Mouse (Mus musculus) layer of hippocampus, postnatal 36 days (tissue): ENCODE measurements at regions not wholly inside any gene's neighbourhood (a gene's known extent, or its start where the extent isn't known, plus 50 kb on each side); places are given as distances from the start of the nearest gene placed in this dataset.

Experiments used
- DNase-seq, 2 experiments: peaks; one replicate each; pipeline ENCODE4 v3.0.0; 2022

DNA sequence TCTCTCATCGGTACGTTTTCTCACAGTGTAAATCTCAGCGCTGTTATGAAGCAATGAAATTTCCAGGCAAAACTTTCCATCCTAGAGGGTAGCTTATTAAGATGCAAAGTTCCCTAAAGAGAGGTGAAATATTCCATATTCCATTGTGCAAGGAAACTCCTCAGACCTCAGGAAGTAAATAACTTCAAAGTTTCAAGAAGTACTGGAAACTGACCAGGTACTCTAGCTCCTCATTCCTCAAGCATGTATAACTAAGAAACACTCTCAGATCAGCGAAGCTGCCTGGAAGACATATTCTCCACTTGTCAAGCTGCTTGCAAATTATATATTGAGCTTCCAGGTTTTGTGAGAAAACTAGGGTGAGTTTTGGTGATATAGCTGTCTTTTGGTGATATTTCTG is 279.8 kb upstream of the Mad2l1 start:
- no peak for DNase-seq

- no peak for DNase-seq
These were observed 271.8 kb upstream of the Mad2l1 start for GRCm38 (mm10) chr6:66263429-66263828.

GRCm38 (mm10) chr6:66263918-66264317 is 271.3 kb upstream of the Mad2l1 start:
- no peak for DNase-seq

DNA sequence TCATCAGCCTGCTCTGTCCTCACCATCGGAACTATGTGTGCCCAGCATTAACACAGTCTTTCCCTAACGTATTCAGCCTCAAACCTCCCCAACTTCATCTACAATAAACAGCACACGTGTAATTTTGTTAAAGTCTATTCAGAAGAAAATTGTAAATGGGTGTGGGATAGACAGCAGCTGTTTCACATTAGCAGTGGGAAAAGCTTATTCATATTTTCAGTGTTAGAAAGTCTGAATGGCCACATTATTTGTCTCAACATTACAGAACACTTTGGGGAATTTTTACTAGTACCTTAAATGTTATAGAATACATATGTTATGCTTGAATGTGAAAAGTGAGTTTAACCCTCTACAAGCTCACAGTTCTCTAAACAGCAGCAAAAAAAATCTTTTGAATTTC is 266.8 kb upstream of the Mad2l1 start:
- DNase-seq: no peak

- no peak for DNase-seq
These were observed 263.6 kb upstream of the Mad2l1 start for GRCm38 (mm10) chr6:66271414-66272206.

DNA sequence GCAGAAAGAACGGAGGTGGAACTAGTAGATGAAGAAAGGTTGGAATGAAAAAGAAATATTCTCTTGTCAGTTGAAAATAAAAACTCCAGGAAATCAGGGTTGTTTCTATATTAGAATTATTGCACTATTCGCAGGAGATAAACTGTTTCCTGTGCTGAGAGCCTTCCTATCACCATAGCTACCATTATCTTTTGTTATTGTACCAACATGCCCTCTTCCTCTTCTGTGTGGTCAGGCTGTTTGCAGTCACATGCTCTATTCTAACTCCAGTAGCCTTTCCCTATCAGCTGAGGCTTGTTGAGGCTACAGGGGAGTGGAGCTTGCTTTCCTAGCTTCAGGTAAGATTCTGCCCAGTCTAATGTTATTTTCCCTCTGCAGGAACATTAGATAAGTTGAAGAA is 263.0 kb upstream of the Mad2l1 start:
- no peak for DNase-seq

DNA sequence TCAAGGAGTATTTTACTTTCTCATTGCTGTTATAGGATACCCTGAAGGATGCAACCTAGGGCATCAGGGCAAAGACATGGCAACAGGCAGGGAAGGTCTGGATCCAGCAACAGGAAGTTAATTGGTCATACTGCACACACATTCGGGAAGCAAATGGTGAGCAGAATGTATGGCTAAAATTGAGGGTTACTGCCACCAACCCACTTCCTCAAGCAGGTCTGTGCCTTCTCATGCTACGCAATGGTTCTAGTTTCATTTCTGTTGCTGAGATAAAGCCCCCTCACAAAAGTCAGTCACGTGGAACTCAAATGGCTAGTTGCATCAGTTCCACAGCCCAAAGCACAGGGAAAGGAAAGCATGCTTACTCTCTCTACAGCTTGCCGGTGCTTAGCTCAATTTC is 260.5 kb upstream of the Mad2l1 start:
- no peak for DNase-seq

DNA sequence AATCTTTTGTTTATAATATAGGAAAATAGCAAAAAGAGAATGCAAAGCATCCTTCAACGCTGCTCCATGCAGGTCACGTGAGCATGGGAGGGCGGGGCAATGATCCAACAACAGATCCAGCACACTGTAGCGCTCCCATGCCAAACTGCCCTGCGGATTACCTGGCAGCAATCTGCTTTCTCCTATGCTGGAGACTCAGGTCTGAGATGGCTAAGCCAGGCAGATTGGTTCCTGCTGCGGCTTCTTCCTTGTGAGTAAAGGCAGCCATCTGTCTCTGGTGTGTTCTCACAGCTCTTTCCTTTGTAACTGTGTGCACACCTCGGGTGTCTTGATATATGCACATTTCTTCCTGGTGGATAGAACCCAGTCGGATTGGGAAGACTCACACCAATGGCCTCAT is 254.5 kb upstream of the Mad2l1 start:
- no peak for DNase-seq

DNA sequence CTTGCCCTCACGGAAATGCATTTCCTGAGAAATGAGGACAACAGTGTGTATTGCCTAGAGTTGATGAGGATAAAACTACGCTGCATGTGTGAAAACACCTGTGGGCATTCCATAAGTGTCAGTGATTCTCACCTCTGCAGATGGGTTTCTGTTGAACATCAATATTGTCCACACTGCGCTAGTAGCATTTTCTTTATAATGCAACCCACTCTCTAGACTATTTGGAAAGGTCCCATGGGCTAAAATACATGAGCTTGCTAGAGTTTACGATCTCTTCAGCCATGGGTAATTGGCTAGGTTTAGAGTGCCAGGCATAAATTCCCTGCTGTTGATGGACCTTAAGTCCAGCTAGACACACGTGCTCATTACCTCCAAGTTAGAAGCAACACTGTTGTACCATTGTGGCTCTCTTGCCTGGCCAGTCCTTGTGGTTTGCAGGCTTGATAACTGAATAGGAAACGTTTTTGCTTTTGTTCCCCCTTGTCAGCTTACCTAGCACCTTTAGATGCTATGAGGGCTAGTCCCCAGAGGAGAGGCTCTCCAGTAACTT is 252.5 kb upstream of the Mad2l1 start:
- no peak for DNase-seq

GRCm38 (mm10) chr6:66283521-66283920 is 251.7 kb upstream of the Mad2l1 start:
- no peak for DNase-seq

- DNase-seq: no peak
These were observed 247.6 kb upstream of the Mad2l1 start for GRCm38 (mm10) chr6:66287607-66288006.

DNA sequence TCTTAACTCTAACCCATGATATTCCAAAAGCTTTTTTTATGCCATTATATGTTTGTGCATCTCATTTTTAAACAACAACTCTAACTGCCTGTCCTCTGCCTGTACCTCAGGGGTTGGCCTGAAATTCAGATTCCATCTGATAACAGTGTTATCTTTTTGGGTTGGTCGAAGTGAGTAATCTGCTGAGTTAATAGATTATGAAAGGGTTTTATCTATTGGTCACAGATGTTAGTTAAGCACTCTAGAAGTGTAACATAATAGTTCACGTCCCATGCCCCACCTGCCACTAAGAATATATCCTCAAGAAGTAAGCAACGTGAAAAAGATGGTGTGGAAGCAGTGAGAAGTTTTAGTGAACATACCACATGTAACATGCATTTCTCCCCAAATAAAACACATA is 246.0 kb upstream of the Mad2l1 start:
- no peak for DNase-seq

DNA sequence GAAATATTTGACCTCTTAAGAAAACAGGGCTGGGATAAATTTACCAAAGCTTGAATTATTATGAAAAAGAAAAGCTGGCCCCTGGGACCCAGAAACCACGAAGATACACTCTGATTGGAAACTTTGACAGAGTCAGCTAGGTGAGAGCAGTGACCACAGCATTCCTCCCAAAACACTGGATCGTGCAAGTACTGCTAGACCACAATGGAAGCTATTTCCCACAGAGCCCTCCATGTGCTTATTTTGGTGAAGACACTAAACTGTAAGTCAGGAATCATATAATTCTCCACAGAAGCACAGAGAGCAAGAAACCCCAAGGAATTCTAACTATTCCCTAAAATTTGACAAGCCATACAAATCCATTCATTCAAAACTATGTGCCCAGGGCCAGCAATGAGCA is 243.6 kb upstream of the Mad2l1 start:
- DNase-seq: no peak

- DNase-seq: no peak
These were observed 237.1 kb upstream of the Mad2l1 start for GRCm38 (mm10) chr6:66298056-66298455.

GRCm38 (mm10) chr6:66300189-66300588 is 235.0 kb upstream of the Mad2l1 start:
- no peak for DNase-seq

DNA sequence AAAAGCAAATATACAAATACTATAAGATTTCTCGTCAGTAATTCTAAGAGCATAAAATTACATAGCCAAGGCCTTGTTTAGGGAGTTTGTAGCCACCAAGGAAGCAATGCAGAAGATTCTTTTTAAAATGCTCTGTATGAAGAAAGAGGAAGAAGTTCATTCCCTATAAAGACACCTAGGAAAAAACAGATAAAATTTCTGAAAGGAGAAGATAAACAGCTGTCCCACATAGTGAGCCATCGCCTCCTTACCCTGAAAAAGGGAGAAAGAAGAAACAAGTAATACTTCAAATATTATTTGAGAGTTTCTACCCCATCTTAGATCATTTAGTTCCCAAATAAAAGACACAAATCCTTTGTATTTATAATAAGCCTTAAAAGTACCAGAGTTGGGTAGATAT is 190.3 kb upstream of the Mad2l1 start:
- no peak for DNase-seq

DNA sequence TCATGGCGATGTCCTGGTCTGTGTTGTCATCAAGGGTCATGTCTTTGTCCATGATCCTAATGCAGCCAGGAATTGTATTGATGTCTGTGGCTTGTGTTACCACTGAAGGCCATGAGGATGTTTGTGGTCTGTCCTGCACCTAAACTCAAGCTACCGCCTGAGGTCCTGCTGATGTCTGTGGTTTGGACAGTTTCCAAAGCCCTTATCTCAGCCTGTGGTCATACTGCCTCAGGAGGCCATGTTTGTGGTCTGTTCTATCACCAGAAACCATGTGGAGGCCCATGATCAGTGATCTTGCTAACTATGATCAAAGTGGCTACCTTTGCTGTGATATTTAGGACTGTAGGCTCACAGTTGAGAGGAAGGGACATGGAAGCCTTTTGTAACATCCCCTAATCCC is 187.8 kb upstream of the Mad2l1 start:
- DNase-seq: no peak

- no peak for DNase-seq
These were observed 174.1 kb upstream of the Mad2l1 start for GRCm38 (mm10) chr6:66361130-66361529.

DNA sequence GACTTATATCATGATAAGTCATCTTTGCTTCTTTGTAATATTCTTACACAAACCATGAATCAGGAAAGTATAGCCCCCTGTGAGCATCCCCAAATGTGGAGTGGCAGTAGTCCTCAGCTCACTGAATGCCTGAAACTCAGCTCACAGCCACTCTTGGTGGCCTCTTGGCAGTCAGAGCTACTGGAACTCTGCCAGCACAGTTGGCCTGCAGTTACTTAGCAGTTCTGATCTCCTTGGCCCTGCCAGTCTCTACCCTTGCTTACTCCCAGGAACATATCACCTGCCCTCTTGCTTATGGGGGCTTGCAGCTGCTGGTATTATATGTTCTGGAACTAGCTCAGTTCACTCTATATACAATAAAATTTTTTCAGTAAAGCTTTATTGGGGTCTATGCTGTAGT is 167.9 kb upstream of the Mad2l1 start:
- no peak for DNase-seq

- DNase-seq: no peak
These were observed 153.8 kb upstream of the Mad2l1 start for GRCm38 (mm10) chr6:66381279-66381934.

DNA sequence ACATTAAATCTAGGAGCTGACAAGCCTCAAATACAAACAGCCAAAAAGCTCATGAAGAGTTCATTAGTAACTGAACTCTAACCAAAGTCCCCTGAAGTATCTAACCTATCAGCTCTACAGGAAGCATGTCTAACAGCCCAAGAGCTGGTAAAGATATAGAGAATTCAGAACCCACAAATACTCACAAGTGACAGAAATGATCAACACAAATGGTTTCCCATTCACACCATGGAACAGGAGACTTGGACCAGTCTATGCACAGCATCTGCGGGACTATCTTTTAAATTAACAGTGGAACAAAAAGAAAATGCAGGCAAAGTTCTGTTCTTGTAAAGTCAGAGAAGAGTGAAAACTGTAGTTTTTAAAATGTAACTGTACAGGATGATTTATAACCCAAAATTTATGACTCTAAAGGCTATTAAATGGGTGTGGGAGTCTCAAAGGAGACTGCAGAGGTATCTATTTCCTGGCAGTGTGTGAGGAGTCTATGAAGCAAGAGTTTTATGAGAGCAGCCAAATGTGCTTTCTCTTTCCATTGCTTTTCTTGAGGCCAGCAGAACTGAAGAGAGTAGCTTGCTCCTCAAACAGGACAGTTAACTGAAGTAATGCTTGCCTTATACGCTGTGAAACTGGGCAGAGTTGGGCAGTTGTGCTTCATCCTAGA is 152.7 kb upstream of the Mad2l1 start:
- DNase-seq: no peak

DNA sequence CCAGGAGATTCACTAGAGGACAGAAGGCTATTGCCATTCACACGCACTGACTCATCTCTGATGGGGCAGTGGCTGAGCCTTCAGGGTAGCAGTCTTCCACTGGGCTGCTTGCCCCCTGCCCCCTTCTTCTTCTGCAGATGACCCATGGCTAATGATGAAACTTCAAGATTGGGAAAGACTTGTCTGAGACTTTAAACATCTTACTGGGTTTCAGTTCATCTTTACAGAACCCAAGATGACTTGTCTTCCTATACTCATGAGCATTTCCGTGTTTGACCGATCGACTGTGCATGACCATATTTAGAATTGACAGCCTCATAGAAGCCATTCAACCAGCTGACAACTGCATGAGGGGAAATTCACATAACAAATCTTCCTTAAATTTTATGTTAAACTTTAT is 140.0 kb upstream of the Mad2l1 start:
- no peak for DNase-seq

DNA sequence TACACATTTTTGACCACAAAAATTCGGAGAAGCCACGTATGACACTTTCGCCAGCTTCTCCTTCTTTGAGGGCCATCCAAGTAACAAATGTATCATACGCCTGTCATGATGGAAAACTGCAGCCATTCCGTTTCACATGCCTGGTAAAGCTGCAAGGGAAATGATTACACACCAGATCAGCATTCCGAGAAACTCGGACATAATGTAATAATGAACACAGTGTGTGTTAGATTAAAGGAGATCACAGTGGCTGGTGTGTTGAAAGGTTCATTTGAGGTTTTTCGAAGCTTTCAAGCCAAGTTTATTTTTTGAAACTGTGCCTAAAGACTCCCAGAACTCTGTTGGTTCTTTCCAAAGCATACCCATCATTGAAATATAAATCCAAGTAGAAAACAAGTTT is 137.8 kb upstream of the Mad2l1 start:
- DNase-seq: no peak

GRCm38 (mm10) chr6:66398674-66399073 is 136.5 kb upstream of the Mad2l1 start:
- DNase-seq: no peak
